Mouse (Mus musculus): ENCODE data around the gene Dohh. TPM values are rescaled to one million over a fixed set of nuclear protein-coding genes. Genes with fewer than 3 reads are reported as not detected.

Dohh gene
- polyA plus RNA-seq, 1 experiment from 2014 or later = 74.5 TPM

DNA sequence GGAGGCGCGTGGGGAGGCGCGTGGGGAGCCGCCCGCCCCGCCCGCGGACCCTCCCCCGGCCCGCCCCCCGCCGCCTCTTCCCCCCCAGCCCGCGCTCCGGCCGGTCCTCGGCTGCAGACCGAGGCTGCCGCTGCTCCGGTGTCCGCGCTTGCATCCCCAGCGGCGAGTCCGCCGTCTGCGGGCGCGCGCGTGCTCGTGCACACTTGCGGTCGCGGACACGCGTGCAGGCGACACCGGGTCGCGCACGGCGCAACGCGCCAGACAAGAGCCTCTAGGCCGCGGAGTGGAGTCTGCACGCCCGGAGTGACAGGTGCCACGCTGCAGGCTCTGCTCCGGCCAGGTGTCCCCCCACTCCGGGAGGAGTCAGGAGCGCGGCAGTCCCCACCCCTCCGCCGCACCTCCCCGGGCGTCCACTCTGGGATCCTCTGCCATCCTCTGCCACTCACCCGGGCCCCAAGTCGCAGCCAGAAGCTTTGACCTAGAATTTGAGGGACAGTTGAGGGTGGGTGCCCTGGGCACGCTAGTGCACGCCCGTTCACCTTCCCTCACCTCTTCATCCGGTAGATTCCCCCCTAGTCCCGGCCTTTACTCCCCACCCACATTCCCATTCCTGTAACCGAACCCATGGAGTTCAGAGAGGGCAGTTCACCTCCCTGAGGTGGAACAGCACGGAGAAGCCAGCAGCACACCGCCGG lies 46.8 kb downstream of the Dohh start:
- H3K36me3 ChIP-seq = no peaks in the 10 kb centered on the region
- H3K27ac ChIP-seq = peak overlapping the region; percentile 84; the same call in 1 of the 2 replicates
- WGBS (ENCODE audit: insufficient replicate concordance) = 3% methylated on average over 51 of the region's 70 CpGs
- H3K9me3 ChIP-seq (replicated peaks) = no peaks in the 10 kb centered on the region
- H3K4me2 ChIP-seq = peak overlapping the region; percentile 99
- peaks cover 69% of the 10 kb centered on the region for H3K4me1 ChIP-seq
- peaks cover 70% of the 10 kb centered on the region for H3K27me3 ChIP-seq (replicated peaks)
- peak overlapping the region; percentile 76 for H3K9ac ChIP-seq
- no peak; the same call in 1 of the 2 replicates for ATAC-seq
- H3K4me3 ChIP-seq = peak overlapping the region; percentile 77

DNA sequence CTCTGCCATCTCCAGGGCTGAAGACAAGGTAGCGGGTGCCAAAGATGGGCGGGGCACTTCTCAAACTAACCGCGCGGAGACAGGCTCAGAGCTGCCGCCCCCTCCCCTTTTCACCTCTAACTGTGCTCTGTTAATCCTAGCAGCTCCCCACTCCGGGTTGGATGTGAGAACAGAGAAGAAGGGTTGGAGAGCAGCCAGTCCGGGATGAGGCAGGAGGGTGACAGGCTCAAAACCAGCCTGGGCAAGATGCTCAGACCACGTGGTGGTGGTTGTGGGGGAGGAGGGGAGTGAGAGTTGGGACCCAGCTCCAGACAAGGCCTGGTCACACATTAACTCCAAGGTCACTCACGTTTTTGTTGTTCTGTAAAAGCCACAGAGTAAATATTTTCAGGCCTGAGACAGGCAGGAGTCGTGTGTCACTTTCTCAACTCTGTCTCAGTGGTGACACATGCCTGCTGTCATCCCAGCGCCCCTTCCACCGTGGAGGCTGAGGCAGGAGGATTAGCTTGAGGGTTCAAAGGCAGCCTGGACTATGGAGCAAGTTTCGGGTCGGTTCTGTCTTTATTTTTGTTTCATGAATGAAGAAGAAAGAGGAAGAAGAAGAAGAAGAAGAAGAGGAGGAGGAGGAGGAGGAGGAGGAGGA lies 47.4 kb downstream of the Dohh start:
- no peak for ATAC-seq
- H3K27ac ChIP-seq = no peak overlapping the region
- no peaks in the 10 kb centered on the region for H3K9me3 ChIP-seq (replicated peaks)
- H3K4me3 ChIP-seq = peak overlapping the region; percentile 77
- peak overlapping the region; percentile 99 for H3K4me2 ChIP-seq
- no peaks in the 10 kb centered on the region for H3K36me3 ChIP-seq
- H3K9ac ChIP-seq = 0 out of 2 replicates have a peak overlapping the region, but pooled peaks have one; percentile 76
- H3K4me1 ChIP-seq = peaks cover 62% of the 10 kb centered on the region
- peaks cover 63% of the 10 kb centered on the region for H3K27me3 ChIP-seq (replicated peaks)
- WGBS (ENCODE audit: insufficient replicate concordance) = 17% methylated on average over 15 of the region's 15 CpGs

DNA sequence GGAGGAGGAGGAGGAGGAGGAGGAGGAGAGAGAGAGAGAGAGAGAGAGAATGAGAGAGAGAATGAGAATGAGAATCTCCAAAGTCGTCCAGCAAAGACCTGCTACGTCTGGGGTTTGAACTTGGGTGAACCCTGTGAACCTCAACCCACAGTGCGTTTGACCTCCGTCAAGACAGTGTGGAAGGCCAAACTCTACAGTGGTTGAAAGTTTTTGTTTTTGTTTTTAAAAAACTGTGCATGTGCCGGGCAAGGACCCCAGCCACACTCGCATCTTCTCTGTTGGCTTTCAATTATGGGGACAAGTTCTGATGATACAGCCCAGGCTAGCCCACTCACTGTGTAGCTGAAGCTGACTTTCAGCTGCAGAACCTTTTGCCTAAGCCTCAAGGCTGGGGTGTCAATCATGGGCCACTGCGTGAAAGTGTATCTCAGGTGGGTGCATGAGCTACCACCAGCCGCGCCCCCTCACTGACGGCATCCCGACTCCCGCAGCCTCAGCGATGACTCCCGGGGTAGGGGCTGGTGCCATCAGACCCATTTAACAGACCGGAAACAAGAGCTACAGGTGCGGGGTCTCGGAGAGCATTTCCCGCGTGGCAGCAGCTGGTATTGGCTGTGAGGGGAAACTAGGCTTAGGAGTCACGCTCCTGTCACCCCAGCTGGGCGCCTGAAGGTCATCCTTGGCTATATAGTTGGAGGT lies 48.1 kb downstream of the Dohh start:
- no peak for ATAC-seq
- Histone ChIP-seq H3K27me3 (replicated peaks) (peaks cover 57% of the 10 kb centered on the region), H3K27ac (no peak overlapping the region), H3K9ac (no peak overlapping the region), H3K36me3 (no peaks in the 10 kb centered on the region), H3K9me3 (replicated peaks) (no peaks in the 10 kb centered on the region), H3K4me1 (peaks cover 56% of the 10 kb centered on the region), H3K4me3 (0 out of 2 replicates have a peak overlapping the region, but pooled peaks have one; percentile 3), H3K4me2 (peak overlapping the region; percentile 54)
- 59% methylated on average over 21 of the region's 21 CpGs for WGBS (ENCODE audit: insufficient replicate concordance)

DNA sequence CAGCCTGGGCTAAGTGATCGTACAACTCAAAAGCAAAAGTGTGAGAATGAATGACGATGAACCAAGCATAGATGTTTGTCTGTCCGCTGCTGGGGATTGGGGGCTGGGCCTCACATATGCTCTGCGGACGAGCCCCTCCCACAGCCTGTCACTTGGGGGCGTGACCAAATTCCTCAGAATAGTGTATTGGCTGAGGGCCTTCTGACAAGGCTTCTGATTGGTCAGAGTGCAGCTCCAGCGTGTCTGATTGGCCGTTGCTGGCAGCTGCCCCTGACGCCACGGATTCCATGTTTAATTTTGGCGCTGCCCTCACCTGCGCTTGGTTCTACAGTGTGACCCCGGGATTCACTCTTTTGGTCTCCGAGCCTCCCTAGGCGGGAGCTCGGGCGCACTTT lies 48.6 kb downstream of the Dohh start:
- H3K9ac ChIP-seq = 0 out of 2 replicates have a peak overlapping the region, but pooled peaks have one; percentile 23
- no peaks in the 10 kb centered on the region for H3K9me3 ChIP-seq (replicated peaks)
- peak overlapping the region; percentile 54 for H3K4me2 ChIP-seq
- WGBS (ENCODE audit: insufficient replicate concordance) = 5% methylated on average over 17 of the region's 17 CpGs
- peaks cover 55% of the 10 kb centered on the region for H3K4me1 ChIP-seq
- H3K36me3 ChIP-seq = no peaks in the 10 kb centered on the region
- H3K27ac ChIP-seq = no peak overlapping the region
- ATAC-seq = peak; percentile 69
- 0 out of 2 replicates have a peak overlapping the region, but pooled peaks have one; percentile 8 for H3K4me3 ChIP-seq
- H3K27me3 ChIP-seq (replicated peaks) = peaks cover 51% of the 10 kb centered on the region

DNA sequence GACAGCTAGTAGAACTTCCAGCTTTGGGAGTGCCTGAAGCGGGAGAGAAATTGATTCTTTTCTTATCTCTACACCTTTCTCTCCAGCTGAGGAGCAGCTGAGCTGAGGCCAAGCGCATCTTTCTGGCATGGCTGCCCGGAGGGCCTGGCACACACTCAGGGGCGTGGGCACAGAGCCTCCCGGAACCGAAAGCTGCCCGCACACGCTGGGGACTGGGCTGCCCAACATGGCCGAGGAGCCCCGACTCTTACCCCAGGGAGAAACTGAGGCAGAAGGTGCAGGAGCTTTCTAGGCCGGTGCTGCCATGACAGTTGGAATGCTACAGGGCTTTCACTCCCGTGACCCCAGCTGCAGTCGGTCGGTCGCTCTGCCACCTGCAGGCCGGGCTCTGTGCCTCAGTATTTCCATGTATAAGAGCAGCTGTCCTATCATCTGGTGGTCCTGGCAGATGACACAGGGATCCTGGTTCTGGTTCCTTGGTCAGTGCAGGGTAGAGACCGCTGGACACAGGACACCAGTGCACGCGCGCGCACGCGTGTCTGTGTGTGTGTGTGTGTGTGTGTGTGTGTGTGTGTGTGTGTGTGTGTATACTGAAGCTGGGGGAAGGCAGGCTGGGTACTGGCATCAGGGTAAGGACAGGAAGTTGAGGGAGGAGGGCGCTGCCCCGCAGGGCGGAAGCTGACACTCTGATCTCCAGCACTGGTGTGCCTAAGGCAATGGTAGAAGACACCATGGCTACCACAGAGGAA lies 49.5 kb downstream of the Dohh start:
- Histone ChIP-seq H3K36me3 (no peaks in the 10 kb centered on the region), H3K4me3 (0 out of 2 replicates have a peak overlapping the region, but pooled peaks have one; percentile 8), H3K4me1 (peaks cover 55% of the 10 kb centered on the region), H3K4me2 (peak overlapping the region; percentile 54), H3K9ac (no peak overlapping the region), H3K9me3 (replicated peaks) (no peaks in the 10 kb centered on the region), H3K27ac (no peak overlapping the region), H3K27me3 (replicated peaks) (peaks cover 43% of the 10 kb centered on the region)
- no peak for ATAC-seq
- WGBS (ENCODE audit: insufficient replicate concordance) = 78% methylated on average over 26 of the region's 26 CpGs

DNA sequence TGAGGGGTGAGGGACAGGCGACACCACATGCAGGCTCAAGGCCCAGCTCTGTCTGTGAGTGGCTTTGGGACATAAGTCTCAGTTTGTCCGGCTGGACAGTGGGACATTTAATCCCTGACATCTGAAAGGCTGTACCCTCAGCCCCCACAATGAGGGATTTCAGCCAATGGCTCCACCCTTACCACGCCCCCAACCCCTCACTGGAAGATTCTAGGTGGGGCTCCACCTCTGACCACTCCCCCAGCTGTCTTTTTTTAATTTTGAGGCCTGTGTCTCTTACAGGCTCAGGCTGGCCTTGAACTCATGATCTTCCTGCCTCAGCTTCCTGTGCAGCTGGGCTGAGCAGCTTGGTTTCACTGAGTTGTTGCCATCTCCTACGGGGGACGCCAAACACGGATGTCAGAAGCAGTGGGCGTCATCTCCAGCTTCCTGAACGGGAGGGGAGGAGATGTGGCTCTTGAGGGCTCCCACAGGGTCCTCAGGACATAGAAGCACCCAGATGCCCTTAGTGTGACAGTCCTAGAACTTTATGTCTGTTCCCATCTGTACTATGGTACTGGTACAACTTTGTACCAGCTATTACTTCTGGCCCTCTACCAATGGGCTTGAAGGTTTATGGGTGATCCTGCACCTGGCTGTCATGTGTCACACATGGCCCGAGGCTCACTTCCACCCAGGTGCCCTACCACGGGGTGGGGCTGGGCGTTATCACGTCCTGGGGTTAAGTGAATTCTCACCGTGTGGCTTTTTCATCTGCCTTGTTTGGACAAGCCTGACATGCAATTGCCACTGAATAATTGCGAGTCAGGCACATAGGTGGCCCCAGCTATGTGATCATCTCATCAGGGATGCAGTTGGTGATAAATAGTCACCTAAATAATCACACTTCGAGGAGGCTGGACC lies 50.4 kb downstream of the Dohh start:
- Histone ChIP-seq H3K9me3 (replicated peaks) (no peaks in the 10 kb centered on the region), H3K27ac (no peak overlapping the region), H3K9ac (no peak overlapping the region), H3K4me3 (no peak overlapping the region), H3K36me3 (no peaks in the 10 kb centered on the region), H3K4me2 (no peak overlapping the region), H3K4me1 (peaks cover 47% of the 10 kb centered on the region), H3K27me3 (replicated peaks) (peaks cover 34% of the 10 kb centered on the region)
- 40% methylated on average over 15 of the region's 15 CpGs for WGBS (ENCODE audit: insufficient replicate concordance)
- ATAC-seq = no peak

DNA sequence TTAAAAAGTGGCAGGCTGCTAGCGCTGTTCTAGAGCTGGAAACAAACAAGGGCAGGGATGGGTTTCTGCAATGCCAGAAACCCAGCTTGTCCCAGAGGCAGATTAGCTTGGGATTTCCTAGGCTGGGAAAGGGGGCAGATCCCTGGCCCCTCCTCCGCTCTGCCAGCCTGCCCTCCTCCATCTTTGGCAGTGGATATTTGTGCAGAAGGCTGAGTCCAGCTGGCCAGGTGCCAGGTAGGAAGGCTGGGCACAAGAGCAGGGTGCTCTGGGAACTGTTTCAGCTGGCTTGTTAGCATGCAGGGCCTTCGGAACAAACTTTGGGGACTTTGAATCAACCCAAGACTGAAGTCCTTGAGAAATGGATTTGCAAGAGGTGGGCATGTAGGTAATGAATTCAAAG lies 51.2 kb downstream of the Dohh start:
- H3K4me3 ChIP-seq = no peak overlapping the region
- peaks cover 39% of the 10 kb centered on the region for H3K4me1 ChIP-seq
- 69% methylated on average over 3 of the region's 3 CpGs for WGBS (ENCODE audit: insufficient replicate concordance)
- H3K36me3 ChIP-seq = no peaks in the 10 kb centered on the region
- H3K4me2 ChIP-seq = no peak overlapping the region
- ATAC-seq = no peak
- H3K27me3 ChIP-seq (replicated peaks) = peaks cover 26% of the 10 kb centered on the region
- no peak overlapping the region for H3K27ac ChIP-seq
- H3K9ac ChIP-seq = no peak overlapping the region
- no peaks in the 10 kb centered on the region for H3K9me3 ChIP-seq (replicated peaks)

Small RNA genes within 50 kb of the gene (microRNA-seq; reads per million reads assigned to microRNA genes)
- gene Mir1191b (not detected), gene Mir6913 (not detected)

Other genes starting within 250 kb of the Dohh start
- gene Zbtb7a, start 249.2 kb upstream of the Dohh start, polyA plus RNA-seq (2016; fragmentation: Nextera tagmentation; extraction: Ambion mirVana) = 74.0 and 76.0 TPM in 2 replicates
- 28.9 and 29.7 TPM in 2 replicates for gene Pias4, start 216.5 kb upstream of the Dohh start, polyA plus RNA-seq (2016; fragmentation: Nextera tagmentation; extraction: Ambion mirVana)
- gene Eef2, start 207.8 kb upstream of the Dohh start, polyA plus RNA-seq (2016; fragmentation: Nextera tagmentation; extraction: Ambion mirVana) = 440 and 450 TPM in 2 replicates
- 41.7 TPM in 2 replicates for gene Dapk3, start 201.4 kb upstream of the Dohh start, polyA plus RNA-seq (2016; fragmentation: Nextera tagmentation; extraction: Ambion mirVana)
- gene 4930442H23Rik, start 200.6 kb upstream of the Dohh start, polyA plus RNA-seq (2016; fragmentation: Nextera tagmentation; extraction: Ambion mirVana) = not detected in 2 replicates
- gene Nmrk2, start 182.4 kb upstream of the Dohh start, polyA plus RNA-seq (2016; fragmentation: Nextera tagmentation; extraction: Ambion mirVana) = not detected in 2 replicates
- 0.05 and 0.06 TPM in 2 replicates for gene Atcay, start 153.6 kb upstream of the Dohh start, polyA plus RNA-seq (2016; fragmentation: Nextera tagmentation; extraction: Ambion mirVana)
- gene Zfr2, start 151.3 kb upstream of the Dohh start, polyA plus RNA-seq (2016; fragmentation: Nextera tagmentation; extraction: Ambion mirVana) = 1.1 and 1.2 TPM in 2 replicates
- gene Matk, start 131.5 kb upstream of the Dohh start, polyA plus RNA-seq (2016; fragmentation: Nextera tagmentation; extraction: Ambion mirVana) = 2.0 and 2.2 TPM in 2 replicates
- 152 and 156 TPM in 2 replicates for gene Mrpl54, start 117.5 kb upstream of the Dohh start, polyA plus RNA-seq (2016; fragmentation: Nextera tagmentation; extraction: Ambion mirVana)
- 27.3 and 30.4 TPM in 2 replicates for gene Apba3, start 117.5 kb upstream of the Dohh start, polyA plus RNA-seq (2016; fragmentation: Nextera tagmentation; extraction: Ambion mirVana)
- 1.1 and 1.3 TPM in 2 replicates for gene Tjp3, start 92.8 kb upstream of the Dohh start, polyA plus RNA-seq (2016; fragmentation: Nextera tagmentation; extraction: Ambion mirVana)
- 27.8 and 29.0 TPM in 2 replicates for gene Pip5k1c, start 91.5 kb upstream of the Dohh start, polyA plus RNA-seq (2016; fragmentation: Nextera tagmentation; extraction: Ambion mirVana)
- gene Cactin, start 63.3 kb upstream of the Dohh start, polyA plus RNA-seq (2016; fragmentation: Nextera tagmentation; extraction: Ambion mirVana) = 52.9 and 55.1 TPM in 2 replicates
- gene Tbxa2r, start 55.7 kb upstream of the Dohh start, polyA plus RNA-seq (2016; fragmentation: Nextera tagmentation; extraction: Ambion mirVana) = 6.7 and 7.0 TPM in 2 replicates
- gene Gipc3, start 41.2 kb upstream of the Dohh start, polyA plus RNA-seq (2016; fragmentation: Nextera tagmentation; extraction: Ambion mirVana) = 0.04 TPM in 1 of 2 replicates, not detected in the other
- gene Hmg20b, start 33.9 kb upstream of the Dohh start, polyA plus RNA-seq (2016; fragmentation: Nextera tagmentation; extraction: Ambion mirVana) = 39.9 and 47.1 TPM in 2 replicates
- gene Mfsd12, start 26.9 kb upstream of the Dohh start, polyA plus RNA-seq (2016; fragmentation: Nextera tagmentation; extraction: Ambion mirVana) = 20.8 and 21.0 TPM in 2 replicates
- 1.4 TPM in 2 replicates for gene 4930404N11Rik, start 18.6 kb upstream of the Dohh start, polyA plus RNA-seq (2016; fragmentation: Nextera tagmentation; extraction: Ambion mirVana)
- 93.8 and 100 TPM in 2 replicates for gene Fzr1, start 5.9 kb upstream of the Dohh start, polyA plus RNA-seq (2016; fragmentation: Nextera tagmentation; extraction: Ambion mirVana)
- gene Gm48551, start within 50 bp of the Dohh start, polyA plus RNA-seq (2016; fragmentation: Nextera tagmentation; extraction: Ambion mirVana) = 0.68 and 1.2 TPM in 2 replicates
- gene Gm48552, start 4.6 kb downstream of the Dohh start, polyA plus RNA-seq (2016; fragmentation: Nextera tagmentation; extraction: Ambion mirVana) = 0.71 and 0.98 TPM in 2 replicates
- gene Smim24, start 8.6 kb downstream of the Dohh start, polyA plus RNA-seq (2016; fragmentation: Nextera tagmentation; extraction: Ambion mirVana) = 1.8 TPM in 2 replicates
- 10.1 and 10.2 TPM in 2 replicates for gene Nfic, start 71.2 kb downstream of the Dohh start, polyA plus RNA-seq (2016; fragmentation: Nextera tagmentation; extraction: Ambion mirVana)
- gene Celf5, start 98.3 kb downstream of the Dohh start, polyA plus RNA-seq (2016; fragmentation: Nextera tagmentation; extraction: Ambion mirVana) = 0.05 and 0.06 TPM in 2 replicates
- gene Ncln, start 112.0 kb downstream of the Dohh start, polyA plus RNA-seq (2016; fragmentation: Nextera tagmentation; extraction: Ambion mirVana) = 59.9 and 62.7 TPM in 2 replicates
- 3.1 and 3.3 TPM in 2 replicates for gene S1pr4, start 115.7 kb downstream of the Dohh start, polyA plus RNA-seq (2016; fragmentation: Nextera tagmentation; extraction: Ambion mirVana)
- gene Gna15, start 139.8 kb downstream of the Dohh start, polyA plus RNA-seq (2016; fragmentation: Nextera tagmentation; extraction: Ambion mirVana) = 7.0 and 7.3 TPM in 2 replicates
- 27.7 and 28.3 TPM in 2 replicates for gene Gna11, start 160.8 kb downstream of the Dohh start, polyA plus RNA-seq (2016; fragmentation: Nextera tagmentation; extraction: Ambion mirVana)
- 263 and 270 TPM in 2 replicates for gene Aes, start 175.1 kb downstream of the Dohh start, polyA plus RNA-seq (2016; fragmentation: Nextera tagmentation; extraction: Ambion mirVana)
- 4.8 and 5.1 TPM in 2 replicates for gene Tle2, start 190.1 kb downstream of the Dohh start, polyA plus RNA-seq (2016; fragmentation: Nextera tagmentation; extraction: Ambion mirVana)
- 8.1 and 12.1 TPM in 2 replicates for gene Tle6, start 216.6 kb downstream of the Dohh start, polyA plus RNA-seq (2016; fragmentation: Nextera tagmentation; extraction: Ambion mirVana)
- gene BC025920, start 221.8 kb downstream of the Dohh start, polyA plus RNA-seq (2016; fragmentation: Nextera tagmentation; extraction: Ambion mirVana) = 0.46 and 0.78 TPM in 2 replicates
- gene Sirt6, start 243.4 kb downstream of the Dohh start, polyA plus RNA-seq (2016; fragmentation: Nextera tagmentation; extraction: Ambion mirVana) = 12.7 and 14.7 TPM in 2 replicates
- gene Ankrd24, start 244.1 kb downstream of the Dohh start, polyA plus RNA-seq (2016; fragmentation: Nextera tagmentation; extraction: Ambion mirVana) = 3.8 and 4.5 TPM in 2 replicates

All from liver, embryonic 12.5 days (tissue).